Mouse (Mus musculus): ENCODE results near the gene Macrod2. TPM values are rescaled to one million over a fixed set of nuclear protein-coding genes. Genes with fewer than 3 reads are reported as not detected.

Gene Macrod2
- polyA plus RNA-seq, 1 experiment, result 57.8 TPM

DNA sequence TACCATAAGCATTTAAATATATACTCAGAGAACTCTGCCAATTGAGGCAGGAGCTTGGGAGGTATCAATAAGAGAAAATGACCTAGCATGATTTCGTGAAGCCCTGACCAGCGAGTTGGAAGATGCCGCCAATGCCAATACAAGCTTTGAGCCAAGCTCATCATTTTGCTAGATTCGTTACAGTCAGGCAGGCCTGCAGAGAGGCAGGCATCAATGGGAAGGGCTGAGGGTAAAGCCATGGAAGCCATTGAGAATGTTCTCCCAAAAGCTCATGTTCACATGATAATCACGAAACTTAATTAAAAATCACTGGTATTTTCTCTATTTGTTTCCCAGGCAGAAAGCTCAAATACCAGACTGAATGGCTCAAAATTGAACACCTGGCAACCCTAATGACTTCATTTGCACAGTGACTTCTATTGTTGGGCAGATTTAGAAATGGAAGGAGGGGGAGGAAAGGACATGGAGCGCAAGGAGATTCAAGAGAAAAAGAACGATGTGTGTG lies 928.9 kb downstream of the Macrod2 start:
- Histone ChIP-seq H3K27me3 (replicated peaks) (no peaks in the 10 kb centered on the region), H3K4me3 (replicated peaks) (no peak overlapping the region), H3K9me3 (no peaks in the 10 kb centered on the region), H3K4me1 (no peaks in the 10 kb centered on the region), H3K36me3 (replicated peaks; ENCODE audit: low read length) (no peaks in the 10 kb centered on the region)
- TF ChIP-seq GATA1 (IDR thresholded peaks at IDR 0.05; ENCODE audit: borderline replicate concordance, low read length), result no peak
- no peak for TF ChIP-seq FLI1 (IDR thresholded peaks at IDR 0.05; ENCODE audit: low read length)

DNA sequence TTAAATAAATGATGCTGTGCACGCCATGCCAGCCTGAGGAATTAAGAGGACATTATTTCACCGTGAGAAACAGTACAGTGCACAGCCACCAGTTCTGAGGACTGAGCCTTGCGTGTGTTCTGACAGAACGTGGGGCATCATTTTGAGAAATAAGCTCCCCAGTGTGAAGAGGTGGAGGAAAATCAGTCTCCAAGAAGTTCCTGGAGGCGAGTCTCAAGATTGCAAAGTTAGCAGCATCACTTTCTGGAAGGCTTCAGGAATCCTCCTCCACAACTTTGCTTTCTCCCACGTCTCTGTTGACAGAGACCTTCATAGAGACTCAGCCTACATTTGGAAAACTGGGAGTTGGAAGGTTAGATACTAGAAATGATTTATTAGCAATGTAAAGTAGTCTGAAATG lies 932.2 kb downstream of the Macrod2 start:
- Histone ChIP-seq H3K36me3 (replicated peaks; ENCODE audit: low read length) (no peaks in the 10 kb centered on the region), H3K9me3 (no peaks in the 10 kb centered on the region), H3K4me3 (replicated peaks) (no peak overlapping the region), H3K27me3 (replicated peaks) (no peaks in the 10 kb centered on the region), H3K4me1 (no peaks in the 10 kb centered on the region)
- TF ChIP-seq FLI1 (IDR thresholded peaks at IDR 0.05; ENCODE audit: low read length), result no peak
- TF ChIP-seq GATA1 (IDR thresholded peaks at IDR 0.05; ENCODE audit: borderline replicate concordance, low read length), result no peak

DNA sequence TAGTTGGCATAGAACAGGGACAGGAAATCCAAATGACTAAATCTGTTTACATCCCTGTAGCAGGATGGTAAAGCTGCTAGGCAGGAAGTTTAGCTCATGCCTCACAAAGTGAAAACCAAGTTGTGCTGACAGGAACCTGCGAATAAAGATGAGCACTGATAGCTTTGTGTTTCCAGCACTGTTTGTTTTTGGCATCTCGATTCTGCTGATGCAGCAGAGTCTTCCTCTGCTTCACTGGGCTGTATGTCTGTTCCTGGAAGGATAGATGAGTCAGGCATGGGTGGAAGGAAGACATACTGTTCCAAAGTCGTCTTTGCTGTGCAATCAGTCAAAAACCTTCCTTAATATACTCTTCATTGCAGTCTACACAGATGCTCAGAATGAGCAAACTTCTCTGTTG lies 942.6 kb downstream of the Macrod2 start:
- Histone ChIP-seq H3K4me1 (no peaks in the 10 kb centered on the region), H3K9me3 (no peaks in the 10 kb centered on the region), H3K36me3 (replicated peaks; ENCODE audit: low read length) (no peaks in the 10 kb centered on the region), H3K4me3 (replicated peaks) (no peak overlapping the region), H3K27me3 (replicated peaks) (no peaks in the 10 kb centered on the region)
- no peak for TF ChIP-seq GATA1 (IDR thresholded peaks at IDR 0.05; ENCODE audit: borderline replicate concordance, low read length)
- no peak for TF ChIP-seq FLI1 (IDR thresholded peaks at IDR 0.05; ENCODE audit: low read length)

DNA sequence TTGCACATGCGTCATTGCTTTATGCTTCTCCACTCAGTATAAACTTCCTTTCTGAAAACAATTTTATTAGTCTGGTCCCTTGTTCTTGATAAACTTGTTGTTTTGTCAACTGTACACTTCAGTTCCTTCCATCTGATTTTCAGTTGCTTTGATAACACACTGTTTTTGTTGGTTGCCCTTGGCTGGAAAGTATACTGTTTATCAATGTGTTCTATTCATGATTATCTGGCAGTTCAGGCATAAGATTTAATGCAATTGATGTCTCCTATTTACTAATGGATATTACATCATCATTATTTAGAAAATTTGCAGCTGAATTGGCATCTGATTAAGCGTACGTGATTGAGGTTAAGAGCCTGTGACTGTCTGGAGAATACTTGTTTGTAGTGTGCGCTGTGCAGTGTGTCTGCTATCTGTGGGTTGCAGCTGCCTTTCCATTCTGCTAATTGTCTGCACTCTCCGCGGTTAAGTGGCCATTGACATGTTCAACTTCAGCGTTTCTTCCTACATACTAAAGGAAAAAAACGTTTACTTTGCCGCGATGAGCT lies 949.0 kb downstream of the Macrod2 start:
- no peak overlapping the region for H3K4me3 ChIP-seq (replicated peaks)
- TF ChIP-seq GATA1 (IDR thresholded peaks at IDR 0.05; ENCODE audit: borderline replicate concordance, low read length) (no peak), FLI1 (IDR thresholded peaks at IDR 0.05; ENCODE audit: low read length) (no peak)
- H3K4me1 ChIP-seq, result no peaks in the 10 kb centered on the region
- no peaks in the 10 kb centered on the region for H3K27me3 ChIP-seq (replicated peaks)
- H3K9me3 ChIP-seq, result no peaks in the 10 kb centered on the region
- no peaks in the 10 kb centered on the region for H3K36me3 ChIP-seq (replicated peaks; ENCODE audit: low read length)

DNA sequence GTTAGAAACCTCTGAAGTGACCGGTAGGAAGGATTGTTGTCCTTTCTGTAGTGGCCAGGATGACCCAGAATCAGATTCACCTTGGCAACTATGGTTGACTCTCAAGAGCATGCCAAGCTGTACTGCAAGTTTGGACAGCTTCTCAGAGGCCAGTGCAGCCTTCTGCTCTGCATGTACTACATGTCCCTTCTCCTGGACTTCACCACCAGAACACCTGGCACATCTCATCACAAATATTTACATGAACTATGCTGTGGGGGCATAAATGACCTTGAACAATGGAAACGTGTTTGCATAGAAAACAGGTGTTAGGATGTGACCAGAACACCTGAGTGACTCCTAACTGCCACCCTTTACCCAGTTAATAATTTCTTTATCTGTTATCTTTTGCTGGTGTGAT lies 957.5 kb downstream of the Macrod2 start:
- H3K4me1 ChIP-seq, result no peaks in the 10 kb centered on the region
- TF ChIP-seq FLI1 (IDR thresholded peaks at IDR 0.05; ENCODE audit: low read length) (no peak), GATA1 (IDR thresholded peaks at IDR 0.05; ENCODE audit: borderline replicate concordance, low read length) (no peak)
- no peaks in the 10 kb centered on the region for H3K9me3 ChIP-seq
- no peaks in the 10 kb centered on the region for H3K27me3 ChIP-seq (replicated peaks)
- H3K4me3 ChIP-seq (replicated peaks), result no peak overlapping the region
- H3K36me3 ChIP-seq (replicated peaks; ENCODE audit: low read length), result no peaks in the 10 kb centered on the region

DNA sequence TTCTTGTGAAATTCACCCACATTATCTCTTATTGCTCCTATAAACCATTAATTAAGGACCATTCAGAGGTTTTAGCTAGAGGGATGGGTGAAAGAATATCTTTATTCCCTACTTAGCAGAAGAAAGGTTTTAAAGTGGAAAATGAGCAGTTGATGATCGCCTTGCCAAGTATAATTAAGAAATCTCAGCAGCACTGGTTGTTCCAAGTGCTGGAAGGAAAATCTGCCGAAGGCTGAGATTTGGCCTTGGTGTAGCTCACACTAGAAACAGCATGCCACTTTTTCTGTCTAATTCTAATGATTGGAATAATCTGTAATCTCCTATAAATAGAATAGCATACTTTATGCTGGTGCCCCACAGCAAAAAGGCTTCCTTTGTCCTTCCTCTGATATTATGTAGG lies 993.5 kb downstream of the Macrod2 start:
- H3K9me3 ChIP-seq, result no peaks in the 10 kb centered on the region
- H3K4me1 ChIP-seq, result no peaks in the 10 kb centered on the region
- TF ChIP-seq GATA1 (IDR thresholded peaks at IDR 0.05; ENCODE audit: borderline replicate concordance, low read length) (no peak), FLI1 (IDR thresholded peaks at IDR 0.05; ENCODE audit: low read length) (no peak)
- H3K4me3 ChIP-seq (replicated peaks), result no peak overlapping the region
- no peaks in the 10 kb centered on the region for H3K27me3 ChIP-seq (replicated peaks)
- no peaks in the 10 kb centered on the region for H3K36me3 ChIP-seq (replicated peaks; ENCODE audit: low read length)

DNA sequence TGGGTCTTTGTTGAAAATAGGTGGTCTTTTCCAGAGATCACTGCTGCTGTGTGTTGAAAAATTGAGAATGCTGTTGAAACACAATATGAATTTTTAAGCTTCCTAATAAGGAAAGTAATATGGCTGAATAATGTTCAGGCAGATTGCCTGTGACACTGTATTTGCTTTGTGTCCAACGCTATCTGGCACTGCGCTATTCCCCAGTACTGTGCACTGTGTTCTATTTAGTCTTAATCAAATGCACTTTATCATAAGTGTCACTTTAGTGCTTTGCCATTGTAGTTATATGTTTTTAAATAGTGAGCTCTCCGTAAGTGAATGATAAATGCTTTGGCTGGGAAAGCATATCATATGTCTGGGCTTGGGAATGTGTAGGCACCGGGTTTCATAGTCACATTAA lies 996.1 kb downstream of the Macrod2 start:
- Histone ChIP-seq H3K36me3 (replicated peaks; ENCODE audit: low read length) (no peaks in the 10 kb centered on the region), H3K9me3 (no peaks in the 10 kb centered on the region), H3K27me3 (replicated peaks) (no peaks in the 10 kb centered on the region), H3K4me3 (replicated peaks) (no peak overlapping the region), H3K4me1 (no peaks in the 10 kb centered on the region)
- TF ChIP-seq FLI1 (IDR thresholded peaks at IDR 0.05; ENCODE audit: low read length) (no peak), GATA1 (IDR thresholded peaks at IDR 0.05; ENCODE audit: borderline replicate concordance, low read length) (no peak)

DNA sequence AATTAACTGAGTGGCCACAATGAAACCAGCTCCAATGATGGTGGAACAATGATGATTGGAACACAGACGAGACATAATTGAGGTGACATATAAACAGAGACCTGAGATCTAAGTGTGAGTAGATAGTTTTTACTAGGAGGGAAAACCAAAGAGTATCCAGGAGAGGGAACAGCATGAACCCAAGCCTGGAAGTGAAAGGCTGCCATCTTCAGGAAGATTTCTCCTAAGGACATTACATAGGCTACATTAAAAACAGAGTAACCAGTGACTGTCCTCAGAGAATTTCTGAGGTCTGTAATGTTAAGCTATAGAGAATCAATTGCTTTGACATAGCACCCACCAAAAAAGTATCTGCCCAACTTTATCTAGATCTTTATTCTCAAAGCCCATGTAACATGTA lies 999.7 kb downstream of the Macrod2 start:
- Histone ChIP-seq H3K9me3 (no peaks in the 10 kb centered on the region), H3K4me3 (replicated peaks) (no peak overlapping the region), H3K4me1 (no peaks in the 10 kb centered on the region), H3K36me3 (replicated peaks; ENCODE audit: low read length) (no peaks in the 10 kb centered on the region), H3K27me3 (replicated peaks) (no peaks in the 10 kb centered on the region)
- TF ChIP-seq FLI1 (IDR thresholded peaks at IDR 0.05; ENCODE audit: low read length) (no peak), GATA1 (IDR thresholded peaks at IDR 0.05; ENCODE audit: borderline replicate concordance, low read length) (no peak)

DNA sequence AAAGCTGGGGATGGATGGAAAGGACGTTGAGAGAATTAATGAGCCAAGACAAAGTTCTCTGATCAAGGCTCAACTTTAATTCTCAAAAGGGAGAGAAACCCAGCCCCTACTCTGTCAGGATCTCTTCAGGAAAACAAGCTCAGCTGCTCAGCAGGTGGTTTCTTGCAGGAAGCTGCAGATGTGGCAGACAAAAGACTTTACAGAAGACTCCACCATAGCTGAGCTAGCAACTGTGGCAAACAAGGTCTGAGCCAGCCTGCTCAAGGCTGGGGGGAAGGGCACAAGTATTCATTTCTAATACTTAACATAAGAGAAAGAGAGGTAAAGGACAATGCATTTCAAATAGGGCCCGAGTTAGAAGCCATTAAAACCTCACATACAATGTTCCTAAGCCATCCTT lies 1013.7 kb downstream of the Macrod2 start:
- H3K4me3 ChIP-seq (replicated peaks), result no peak overlapping the region
- peaks cover 7% of the 10 kb centered on the region; the same call in 1 of the 2 replicates for H3K9me3 ChIP-seq
- H3K36me3 ChIP-seq (replicated peaks; ENCODE audit: low read length), result no peaks in the 10 kb centered on the region
- no peak for TF ChIP-seq FLI1 (IDR thresholded peaks at IDR 0.05; ENCODE audit: low read length)
- no peak for TF ChIP-seq GATA1 (IDR thresholded peaks at IDR 0.05; ENCODE audit: borderline replicate concordance, low read length)
- H3K4me1 ChIP-seq, result no peaks in the 10 kb centered on the region
- H3K27me3 ChIP-seq (replicated peaks), result no peaks in the 10 kb centered on the region

DNA sequence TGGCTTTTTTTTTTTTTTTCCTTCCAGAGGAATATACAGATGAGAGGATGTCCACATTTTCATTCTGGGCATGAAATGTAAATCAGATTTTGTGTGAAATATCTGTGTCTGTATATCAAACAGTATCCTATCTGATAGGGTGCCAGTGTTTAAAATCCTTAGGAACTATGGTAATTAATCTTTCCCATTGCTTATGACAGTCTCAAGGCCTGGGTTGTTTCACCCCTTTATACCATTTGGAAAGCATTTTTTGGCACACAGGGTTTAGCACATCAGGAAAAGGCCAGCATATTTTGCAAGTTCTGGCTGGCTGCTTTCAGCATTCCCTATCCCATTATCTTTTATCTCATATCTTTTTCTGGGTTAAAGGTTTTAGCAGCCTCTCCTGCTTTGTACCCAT lies 1021.3 kb downstream of the Macrod2 start:
- TF ChIP-seq GATA1 (IDR thresholded peaks at IDR 0.05; ENCODE audit: borderline replicate concordance, low read length), result no peak
- TF ChIP-seq FLI1 (IDR thresholded peaks at IDR 0.05; ENCODE audit: low read length), result no peak
- H3K9me3 ChIP-seq, result 0 out of 2 replicates have a peak, but pooled peaks cover 2% of the 10 kb centered on the region
- H3K27me3 ChIP-seq (replicated peaks), result no peaks in the 10 kb centered on the region
- H3K4me1 ChIP-seq, result no peaks in the 10 kb centered on the region
- no peaks in the 10 kb centered on the region for H3K36me3 ChIP-seq (replicated peaks; ENCODE audit: low read length)
- no peak overlapping the region for H3K4me3 ChIP-seq (replicated peaks)

Data from megakaryocyte, embryonic 14.5 days (primary cell).